Mouse (Mus musculus): ENCODE results near the gene Utp14a. TPM values are rescaled to one million over a fixed set of nuclear protein-coding genes. Genes with fewer than 3 reads are reported as not detected.

The Utp14a gene
- polyA plus RNA-seq, 1 experiment from 2014 or later = 18.4 TPM

- no peak overlapping the region for H3K27ac ChIP-seq (replicated peaks)
- no peaks in the 10 kb centered on the region for H3K9me3 ChIP-seq
- no peaks in the 10 kb centered on the region for H3K4me1 ChIP-seq
- no peak overlapping the region for H3K9ac ChIP-seq (replicated peaks)
- H3K36me3 ChIP-seq = peaks cover 19% of the 10 kb centered on the region; the same call in 1 of the 2 replicates
- no peak overlapping the region for H3K4me2 ChIP-seq (replicated peaks)
- 40% methylated on average over 3 of the region's 3 CpGs for WGBS
- ATAC-seq (ENCODE audit: low FRiP score, low read depth) = no peak
- H3K4me3 ChIP-seq = no peak overlapping the region
- H3K27me3 ChIP-seq = no peaks in the 10 kb centered on the region
Measured at GRCm38 (mm10) chrX:48278103-48278502, 21.4 kb downstream of the Utp14a start.

GRCm38 (mm10) chrX:48284386-48285005, 27.8 kb downstream of the Utp14a start:
- H3K9me3 ChIP-seq = no peaks in the 10 kb centered on the region
- peak overlapping the region; percentile 43 for H3K9ac ChIP-seq (replicated peaks)
- H3K36me3 ChIP-seq = peaks cover 9% of the 10 kb centered on the region; the same call in 1 of the 2 replicates
- H3K4me2 ChIP-seq (replicated peaks) = peak overlapping the region; percentile 53
- ATAC-seq (ENCODE audit: low FRiP score, low read depth) = peak; percentile 85
- H3K27me3 ChIP-seq = 0 out of 2 replicates have a peak, but pooled peaks cover 15% of the 10 kb centered on the region
- H3K4me1 ChIP-seq = no peaks in the 10 kb centered on the region
- peak overlapping the region; percentile 93 for H3K27ac ChIP-seq (replicated peaks)
- H3K4me3 ChIP-seq = peak overlapping the region; percentile 46
- WGBS = 24% methylated on average over 25 of the region's 37 CpGs

- no peaks in the 10 kb centered on the region for H3K9me3 ChIP-seq
- H3K27ac ChIP-seq (replicated peaks) = peak overlapping the region; percentile 93
- H3K4me3 ChIP-seq = peak overlapping the region; percentile 46
- peak overlapping the region; percentile 53 for H3K4me2 ChIP-seq (replicated peaks)
- H3K27me3 ChIP-seq = 0 out of 2 replicates have a peak, but pooled peaks cover 15% of the 10 kb centered on the region
- peaks cover 6% of the 10 kb centered on the region; the same call in 1 of the 2 replicates for H3K36me3 ChIP-seq
- ATAC-seq (ENCODE audit: low FRiP score, low read depth) = peak; percentile 89
- peak overlapping the region; percentile 51 for H3K9ac ChIP-seq (replicated peaks)
- H3K4me1 ChIP-seq = no peaks in the 10 kb centered on the region
- 24% methylated on average over 26 of the region's 42 CpGs for WGBS
Measured at GRCm38 (mm10) chrX:48285006-48285650, 28.5 kb downstream of the Utp14a start.

GRCm38 (mm10) chrX:48285651-48286021, 29.0 kb downstream of the Utp14a start:
- peak; percentile 66 for ATAC-seq (ENCODE audit: low FRiP score, low read depth)

GRCm38 (mm10) chrX:48286488-48286887, 29.8 kb downstream of the Utp14a start:
- WGBS = 30% methylated on average over 6 of the region's 6 CpGs

More at GRCm38 (mm10) chrX:48285651-48286021, 29.0 kb downstream of the Utp14a start:
- Histone ChIP-seq H3K4me3 (peak overlapping the region; percentile 46), H3K9ac (replicated peaks) (peak overlapping the region; percentile 51; the same call in 1 of the 2 replicates), H3K4me1 (no peaks in the 10 kb centered on the region), H3K27ac (replicated peaks) (peak overlapping the region; percentile 93; the same call in 1 of the 2 replicates), H3K9me3 (no peaks in the 10 kb centered on the region), H3K4me2 (replicated peaks) (peak overlapping the region; percentile 53), H3K27me3 (0 out of 2 replicates have a peak, but pooled peaks cover 15% of the 10 kb centered on the region), H3K36me3 (peaks cover under 1% of the 10 kb centered on the region; the same call in 1 of the 2 replicates)
- WGBS = 36% methylated on average over 19 of the region's 34 CpGs

GRCm38 (mm10) chrX:48288008-48288407, 31.3 kb downstream of the Utp14a start:
- Histone ChIP-seq H3K27me3 (0 out of 2 replicates have a peak, but pooled peaks cover 15% of the 10 kb centered on the region), H3K4me3 (no peak overlapping the region), H3K9ac (replicated peaks) (no peak overlapping the region), H3K36me3 (no peaks in the 10 kb centered on the region), H3K4me2 (replicated peaks) (no peak overlapping the region), H3K9me3 (no peaks in the 10 kb centered on the region), H3K27ac (replicated peaks) (no peak overlapping the region), H3K4me1 (no peaks in the 10 kb centered on the region)
- 78% methylated on average over 4 of the region's 4 CpGs for WGBS
- ATAC-seq (ENCODE audit: low FRiP score, low read depth) = no peak

More at GRCm38 (mm10) chrX:48286488-48286887, 29.8 kb downstream of the Utp14a start:
- Histone ChIP-seq H3K4me3 (no peak overlapping the region), H3K27me3 (0 out of 2 replicates have a peak, but pooled peaks cover 15% of the 10 kb centered on the region), H3K9ac (replicated peaks) (no peak overlapping the region), H3K36me3 (no peaks in the 10 kb centered on the region), H3K4me2 (replicated peaks) (no peak overlapping the region), H3K9me3 (no peaks in the 10 kb centered on the region), H3K27ac (replicated peaks) (no peak overlapping the region), H3K4me1 (no peaks in the 10 kb centered on the region)
- no peak for ATAC-seq (ENCODE audit: low FRiP score, low read depth)

- H3K9ac ChIP-seq (replicated peaks) = no peak overlapping the region
- no peak overlapping the region for H3K27ac ChIP-seq (replicated peaks)
- H3K9me3 ChIP-seq = no peaks in the 10 kb centered on the region
- H3K4me3 ChIP-seq = no peak overlapping the region
- 0 out of 2 replicates have a peak, but pooled peaks cover 11% of the 10 kb centered on the region for H3K27me3 ChIP-seq
- H3K4me1 ChIP-seq = no peaks in the 10 kb centered on the region
- no peak overlapping the region for H3K4me2 ChIP-seq (replicated peaks)
- no peak for ATAC-seq (ENCODE audit: low FRiP score, low read depth)
- 37% methylated on average over 3 of the region's 3 CpGs for WGBS
- H3K36me3 ChIP-seq = no peaks in the 10 kb centered on the region
Measured at GRCm38 (mm10) chrX:48291413-48291812, 34.8 kb downstream of the Utp14a start.

GRCm38 (mm10) chrX:48305356-48305755, 48.7 kb downstream of the Utp14a start:
- H3K9me3 ChIP-seq = no peaks in the 10 kb centered on the region
- H3K4me3 ChIP-seq = no peak overlapping the region
- H3K27me3 ChIP-seq = peaks cover 7% of the 10 kb centered on the region; the same call in 1 of the 2 replicates
- no peaks in the 10 kb centered on the region for H3K36me3 ChIP-seq
- H3K27ac ChIP-seq (replicated peaks) = no peak overlapping the region
- H3K4me2 ChIP-seq (replicated peaks) = no peak overlapping the region
- H3K4me1 ChIP-seq = no peaks in the 10 kb centered on the region
- no peak for ATAC-seq (ENCODE audit: low FRiP score, low read depth)
- no peak overlapping the region for H3K9ac ChIP-seq (replicated peaks)
- WGBS = 87% methylated on average over 4 of the region's 4 CpGs

- no peak overlapping the region for H3K27ac ChIP-seq (replicated peaks)
- H3K36me3 ChIP-seq = no peaks in the 10 kb centered on the region
- H3K4me2 ChIP-seq (replicated peaks) = peak overlapping the region; percentile 47
- peak overlapping the region; percentile 23 for H3K4me3 ChIP-seq
- no peak overlapping the region for H3K9ac ChIP-seq (replicated peaks)
- WGBS = 27% methylated on average over 25 of the region's 26 CpGs
- H3K9me3 ChIP-seq = no peaks in the 10 kb centered on the region
- H3K4me1 ChIP-seq = peaks cover 3% of the 10 kb centered on the region; the same call in 1 of the 2 replicates
- ATAC-seq (ENCODE audit: low FRiP score, low read depth) = no peak
- peaks cover 23% of the 10 kb centered on the region for H3K27me3 ChIP-seq
Measured at GRCm38 (mm10) chrX:48310706-48311517, 54.2 kb downstream of the Utp14a start.

- Histone ChIP-seq H3K27me3 (peaks cover 26% of the 10 kb centered on the region), H3K4me1 (peaks cover 3% of the 10 kb centered on the region; the same call in 1 of the 2 replicates), H3K9ac (replicated peaks) (no peak overlapping the region), H3K4me2 (replicated peaks) (no peak overlapping the region), H3K27ac (replicated peaks) (no peak overlapping the region), H3K4me3 (no peak overlapping the region), H3K9me3 (no peaks in the 10 kb centered on the region), H3K36me3 (no peaks in the 10 kb centered on the region)
- no peak for ATAC-seq (ENCODE audit: low FRiP score, low read depth)
- 82% methylated on average over 5 of the region's 5 CpGs for WGBS
Measured at GRCm38 (mm10) chrX:48311727-48312126, 55.1 kb downstream of the Utp14a start.

- WGBS = 17% methylated on average over 33 of the region's 33 CpGs
- Histone ChIP-seq H3K9ac (replicated peaks) (peak overlapping the region; percentile 43), H3K27me3 (peaks cover 44% of the 10 kb centered on the region), H3K4me1 (peaks cover 3% of the 10 kb centered on the region; the same call in 1 of the 2 replicates), H3K9me3 (no peaks in the 10 kb centered on the region), H3K4me3 (peak overlapping the region; percentile 43), H3K36me3 (no peaks in the 10 kb centered on the region), H3K4me2 (replicated peaks) (peak overlapping the region; percentile 60), H3K27ac (replicated peaks) (no peak overlapping the region)
- peak; percentile 77 for ATAC-seq (ENCODE audit: low FRiP score, low read depth)
Measured at GRCm38 (mm10) chrX:48314530-48315079, 57.9 kb downstream of the Utp14a start.

Measured in midbrain, embryonic 12.5 days (tissue).